Mouse (Mus musculus): ENCODE measurements at regions not wholly inside any gene's neighbourhood (a gene's known extent, or its start where the extent isn't known, plus 50 kb on each side); places are given as distances from the start of the nearest gene placed in this dataset.
"Not testable (repeated sequence)": the region's sequence is repeated elsewhere in the genome, so short reads cannot be mapped to it uniquely, and the experiment has no call there.

GRCm38 (mm10) chr13:39427996-39428395 lies 467.3 kb upstream of the Slc35b3 start:
- WGBS (ENCODE audit: insufficient replicate concordance), result 72% methylated on average over 3 of the region's 3 CpGs
- Histone ChIP-seq H3K27me3 (replicated peaks) (no peaks in the 10 kb centered on the region), H3K36me3 (no peaks in the 10 kb centered on the region), H3K4me1 (no peaks in the 10 kb centered on the region), H3K9ac (no peak overlapping the region), H3K4me2 (no peak overlapping the region), H3K4me3 (no peak overlapping the region), H3K9me3 (replicated peaks) (no peaks in the 10 kb centered on the region), H3K27ac (no peak overlapping the region)
- no peak for ATAC-seq

- ATAC-seq, result no peak
- H3K9me3 ChIP-seq (replicated peaks), result no peaks in the 10 kb centered on the region
Measured at GRCm38 (mm10) chr13:39425944-39426343, 465.3 kb upstream of the Slc35b3 start.

GRCm38 (mm10) chr13:39418127-39418526 lies 457.5 kb upstream of the Slc35b3 start:
- H3K27me3 ChIP-seq (replicated peaks), result no peaks in the 10 kb centered on the region
- no peaks in the 10 kb centered on the region for H3K36me3 ChIP-seq
- WGBS (ENCODE audit: insufficient replicate concordance), result 54% methylated on average over 7 of the region's 7 CpGs
- H3K4me3 ChIP-seq, result no peak overlapping the region
- no peaks in the 10 kb centered on the region for H3K9me3 ChIP-seq (replicated peaks)
- no peaks in the 10 kb centered on the region for H3K4me1 ChIP-seq
- ATAC-seq, result no peak
- no peak overlapping the region for H3K9ac ChIP-seq
- H3K4me2 ChIP-seq, result no peak overlapping the region
- H3K27ac ChIP-seq, result no peak overlapping the region

More at GRCm38 (mm10) chr13:39425944-39426343, 465.3 kb upstream of the Slc35b3 start:
- WGBS (ENCODE audit: insufficient replicate concordance), result 55% methylated on average over 6 of the region's 6 CpGs
- Histone ChIP-seq H3K4me3 (no peak overlapping the region), H3K4me1 (no peaks in the 10 kb centered on the region), H3K4me2 (no peak overlapping the region), H3K9ac (no peak overlapping the region), H3K27ac (no peak overlapping the region), H3K36me3 (no peaks in the 10 kb centered on the region), H3K27me3 (replicated peaks) (no peaks in the 10 kb centered on the region)

- Histone ChIP-seq H3K4me2 (no peak overlapping the region), H3K36me3 (no peaks in the 10 kb centered on the region), H3K27me3 (replicated peaks) (no peaks in the 10 kb centered on the region), H3K9ac (no peak overlapping the region), H3K4me1 (no peaks in the 10 kb centered on the region), H3K9me3 (replicated peaks) (no peaks in the 10 kb centered on the region), H3K27ac (no peak overlapping the region), H3K4me3 (no peak overlapping the region)
- WGBS (ENCODE audit: insufficient replicate concordance), result 67% methylated on average over 14 of the region's 14 CpGs
- ATAC-seq, result no peak
Measured at GRCm38 (mm10) chr13:39411471-39412251, 451.0 kb upstream of the Slc35b3 start.

- ATAC-seq, result no peak
- H3K4me3 ChIP-seq, result no peak overlapping the region
- H3K27me3 ChIP-seq (replicated peaks), result no peaks in the 10 kb centered on the region
- no peak overlapping the region for H3K27ac ChIP-seq
- no peaks in the 10 kb centered on the region for H3K9me3 ChIP-seq (replicated peaks)
- WGBS (ENCODE audit: insufficient replicate concordance), result 64% methylated on average over 3 of the region's 3 CpGs
- H3K4me1 ChIP-seq, result no peaks in the 10 kb centered on the region
- H3K9ac ChIP-seq, result no peak overlapping the region
- H3K4me2 ChIP-seq, result no peak overlapping the region
- no peaks in the 10 kb centered on the region for H3K36me3 ChIP-seq
Measured at GRCm38 (mm10) chr13:39392589-39392988, 431.9 kb upstream of the Slc35b3 start.

GRCm38 (mm10) chr13:39392151-39392550 lies 431.5 kb upstream of the Slc35b3 start:
- H3K27ac ChIP-seq; H3K9me3 ChIP-seq (replicated peaks); H3K4me3 ChIP-seq; H3K9ac ChIP-seq; H3K27me3 ChIP-seq (replicated peaks); ATAC-seq; H3K4me1 ChIP-seq; H3K4me2 ChIP-seq; H3K36me3 ChIP-seq: not testable (repeated sequence)
- 50% methylated on average over 1 of the region's 1 CpGs for WGBS (ENCODE audit: insufficient replicate concordance)

- Histone ChIP-seq H3K9ac (no peak overlapping the region), H3K4me1 (no peaks in the 10 kb centered on the region), H3K4me3 (no peak overlapping the region), H3K27me3 (replicated peaks) (no peaks in the 10 kb centered on the region), H3K27ac (no peak overlapping the region), H3K9me3 (replicated peaks) (no peaks in the 10 kb centered on the region), H3K36me3 (no peaks in the 10 kb centered on the region), H3K4me2 (no peak overlapping the region)
- WGBS (ENCODE audit: insufficient replicate concordance), result 67% methylated on average over 8 of the region's 8 CpGs
- no peak for ATAC-seq
Measured at GRCm38 (mm10) chr13:39376677-39377076, 416.0 kb upstream of the Slc35b3 start.

- Histone ChIP-seq H3K27me3 (replicated peaks) (no peaks in the 10 kb centered on the region), H3K4me1 (no peaks in the 10 kb centered on the region), H3K9me3 (replicated peaks) (no peaks in the 10 kb centered on the region), H3K4me2 (no peak overlapping the region), H3K36me3 (no peaks in the 10 kb centered on the region), H3K9ac (no peak overlapping the region), H3K4me3 (no peak overlapping the region), H3K27ac (no peak overlapping the region)
- no peak for ATAC-seq
- 71% methylated on average over 6 of the region's 6 CpGs for WGBS (ENCODE audit: insufficient replicate concordance)
Measured at GRCm38 (mm10) chr13:39376269-39376668, 415.6 kb upstream of the Slc35b3 start.

- Histone ChIP-seq H3K9ac (no peak overlapping the region), H3K9me3 (replicated peaks) (no peaks in the 10 kb centered on the region), H3K27ac (no peak overlapping the region), H3K27me3 (replicated peaks) (no peaks in the 10 kb centered on the region), H3K36me3 (no peaks in the 10 kb centered on the region), H3K4me2 (no peak overlapping the region), H3K4me1 (no peaks in the 10 kb centered on the region), H3K4me3 (no peak overlapping the region)
- WGBS (ENCODE audit: insufficient replicate concordance), result 52% methylated on average over 3 of the region's 3 CpGs
- ATAC-seq, result no peak
Measured at GRCm38 (mm10) chr13:39372565-39372964, 411.9 kb upstream of the Slc35b3 start.

GRCm38 (mm10) chr13:39363637-39364036 lies 403.0 kb upstream of the Slc35b3 start:
- no peak overlapping the region for H3K4me2 ChIP-seq
- 45% methylated on average over 4 of the region's 4 CpGs for WGBS (ENCODE audit: insufficient replicate concordance)
- H3K9ac ChIP-seq, result no peak overlapping the region
- no peaks in the 10 kb centered on the region for H3K27me3 ChIP-seq (replicated peaks)
- H3K9me3 ChIP-seq (replicated peaks), result no peaks in the 10 kb centered on the region
- no peak overlapping the region for H3K4me3 ChIP-seq
- no peak overlapping the region for H3K27ac ChIP-seq
- no peaks in the 10 kb centered on the region for H3K36me3 ChIP-seq
- H3K4me1 ChIP-seq, result no peaks in the 10 kb centered on the region
- no peak for ATAC-seq

GRCm38 (mm10) chr13:39362536-39362935 lies 401.9 kb upstream of the Slc35b3 start:
- H3K9ac ChIP-seq, result no peak overlapping the region
- no peaks in the 10 kb centered on the region for H3K27me3 ChIP-seq (replicated peaks)
- no peaks in the 10 kb centered on the region for H3K4me1 ChIP-seq
- H3K4me2 ChIP-seq, result no peak overlapping the region
- WGBS (ENCODE audit: insufficient replicate concordance), result 80% methylated on average over 13 of the region's 13 CpGs
- no peak overlapping the region for H3K4me3 ChIP-seq
- ATAC-seq, result no peak
- no peak overlapping the region for H3K27ac ChIP-seq
- no peaks in the 10 kb centered on the region for H3K36me3 ChIP-seq
- H3K9me3 ChIP-seq (replicated peaks), result no peaks in the 10 kb centered on the region

- H3K27ac ChIP-seq, result no peak overlapping the region
- H3K36me3 ChIP-seq, result no peaks in the 10 kb centered on the region
- H3K4me1 ChIP-seq, result no peaks in the 10 kb centered on the region
- no peak overlapping the region for H3K4me2 ChIP-seq
- no peaks in the 10 kb centered on the region for H3K9me3 ChIP-seq (replicated peaks)
- no peak overlapping the region for H3K9ac ChIP-seq
- H3K4me3 ChIP-seq, result no peak overlapping the region
- 40% methylated on average over 2 of the region's 2 CpGs for WGBS (ENCODE audit: insufficient replicate concordance)
- no peak for ATAC-seq
- H3K27me3 ChIP-seq (replicated peaks), result no peaks in the 10 kb centered on the region
Measured at GRCm38 (mm10) chr13:39351606-39352005, 390.9 kb upstream of the Slc35b3 start.

GRCm38 (mm10) chr13:39350668-39351067 lies 390.0 kb upstream of the Slc35b3 start:
- H3K4me3 ChIP-seq, result no peak overlapping the region
- H3K36me3 ChIP-seq, result no peaks in the 10 kb centered on the region
- H3K9me3 ChIP-seq (replicated peaks), result no peaks in the 10 kb centered on the region
- no peaks in the 10 kb centered on the region for H3K4me1 ChIP-seq
- H3K9ac ChIP-seq, result no peak overlapping the region
- no peaks in the 10 kb centered on the region for H3K27me3 ChIP-seq (replicated peaks)
- H3K4me2 ChIP-seq, result no peak overlapping the region
- H3K27ac ChIP-seq, result no peak overlapping the region
- 76% methylated on average over 12 of the region's 12 CpGs for WGBS (ENCODE audit: insufficient replicate concordance)
- no peak for ATAC-seq
